Mouse (Mus musculus) intestine, postnatal 0 days (tissue): ENCODE results near the gene Rab12. TPM values are rescaled to one million over a fixed set of nuclear protein-coding genes. Genes with fewer than 3 reads are reported as not detected.
"Not testable (repeated sequence)": the region's sequence is repeated elsewhere in the genome, so short reads cannot be mapped to it uniquely, and the experiment has no call there.

Experiments used
- ATAC-seq: fragments of 200-750 bp; cut with Nextera tagmentation; 2 replicates; pipeline ENCODE4 v1.8.0; 2017; ENCODE audit warnings: mild to moderate bottlenecking, moderate TSS enrichment, moderate library complexity
- H3K27ac ChIP-seq: fragments of 300-500 bp; sonication (generic); 2 replicates; pipeline ENCODE4 v1.5.1; 2014; ENCODE audit warnings: mild to moderate bottlenecking, low read depth, low read length, moderate library complexity
- H3K27me3 ChIP-seq: fragments of 300-500 bp; sonication (generic); replicated peaks from 2 replicates; pipeline ENCODE4 v1.6.1; 2014; ENCODE audit warnings: low read length, mixed read lengths; ENCODE audit not compliant: control insufficient read depth, insufficient read depth
- H3K36me3 ChIP-seq: fragments of 300-500 bp; sonication (generic); 2 replicates; pipeline ENCODE4 v1.6.1; 2014; ENCODE audit warnings: mild to moderate bottlenecking, moderate library complexity; ENCODE audit not compliant: control insufficient read depth, insufficient read depth
- H3K4me1 ChIP-seq: fragments of 300-500 bp; sonication (generic); replicated peaks from 2 replicates; pipeline ENCODE4 v1.6.1; 2014; ENCODE audit warnings: antibody characterized with exemption, low read length, mixed read lengths; ENCODE audit not compliant: control insufficient read depth, insufficient read depth
- H3K4me2 ChIP-seq: fragments of 300-500 bp; sonication (generic); replicated peaks from 2 replicates; pipeline ENCODE4 v1.6.1; 2014; ENCODE audit warnings: low read depth, mild to moderate bottlenecking, moderate library complexity
- H3K4me3 ChIP-seq: fragments of 300-500 bp; sonication (generic); 2 replicates; pipeline ENCODE4 v1.5.1; 2014; ENCODE audit warnings: low read depth, low read length
- H3K9ac ChIP-seq: fragments of 300-500 bp; sonication (generic); 2 replicates; pipeline ENCODE4 v1.6.1; 2014; ENCODE audit warnings: mild to moderate bottlenecking, low read depth, low read length
- H3K9me3 ChIP-seq: fragments of 300-500 bp; sonication (generic); 2 replicates; pipeline ENCODE4 v1.6.1; 2016; ENCODE audit warnings: mixed run types; ENCODE audit not compliant: control insufficient read depth
- CTCF ChIP-seq: sonication (generic); IDR thresholded peaks from 2 replicates; pipeline ENCODE4 v1.5.1; 2016; ENCODE audit warnings: low read depth, mild to moderate bottlenecking, control low read depth, antibody characterized with exemption, moderate library complexity
- WGBS: fragments of 180-500 bp; shearing (Covaris S2); extraction: QIAGEN DNeasy Blood & Tissue Kit; methylation state at CpG from one replicate; pipeline ENCODE4 v1.1.7; 2014; 5-methylcytosine and 5-hydroxymethylcytosine counted together
- polyA plus RNA-seq: library from polyadenylated mRNA; unstranded; fragments of >200 nt; fragmentation: Nextera tagmentation; extraction: Ambion mirVana; gene quantifications from 2 replicates; pipeline ENCODE4 v1.2.1, GENCODE M21; 2015

Gene Rab12
- polyA plus RNA-seq, 1 experiment from 2014 or later: 20.1 TPM

DNA sequence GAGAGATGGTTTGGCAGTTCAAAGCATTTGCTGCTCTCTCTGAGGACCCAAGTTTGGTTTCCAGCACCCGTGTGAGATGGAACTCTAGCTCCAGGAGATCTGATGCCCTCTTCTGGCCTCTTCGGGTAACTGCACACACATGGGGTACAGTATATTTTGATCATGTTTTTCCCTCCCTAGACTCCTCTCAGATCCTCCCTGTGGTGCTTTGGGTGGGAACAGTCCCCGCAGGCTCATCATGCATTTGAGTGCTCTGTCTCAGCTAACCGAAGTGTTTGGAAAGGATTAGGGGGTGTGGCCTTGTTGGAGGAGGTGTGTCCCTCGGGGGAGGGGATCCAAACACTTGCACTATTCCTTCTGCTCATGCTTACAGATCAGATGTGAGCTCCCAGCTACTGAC, 31.0 kb upstream of the Rab12 start:
- 87% methylated on average over 5 of the region's 5 CpGs for WGBS
- no peak overlapping the region for H3K4me2 ChIP-seq

DNA sequence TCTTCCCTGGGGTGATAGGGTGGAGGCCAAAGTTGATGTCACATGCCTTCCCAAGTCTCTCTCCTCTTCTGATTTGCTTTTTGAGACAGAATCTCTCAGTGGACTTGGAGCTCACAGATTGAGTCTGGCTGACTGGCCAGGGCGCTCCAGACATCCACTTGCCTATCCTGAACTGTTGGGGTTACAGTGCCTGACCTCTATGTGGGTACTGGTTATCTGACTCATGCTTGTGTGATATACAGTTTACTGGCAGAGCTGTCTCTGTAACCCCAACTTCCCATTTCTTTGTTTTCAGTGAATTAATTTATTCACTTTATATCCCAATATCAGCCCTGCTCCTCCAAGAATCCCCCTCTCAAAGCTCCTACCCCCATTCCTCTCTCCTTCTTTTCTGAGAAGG, 12.8 kb upstream of the Rab12 start:
- WGBS: 100% methylated on average over 1 of the region's 1 CpGs
- H3K4me2 ChIP-seq: no peak overlapping the region
- no peak overlapping the region for H3K9ac ChIP-seq
- H3K27me3 ChIP-seq: no peaks in the 10 kb centered on the region
- H3K4me3 ChIP-seq: no peak overlapping the region
- H3K27ac ChIP-seq: no peak overlapping the region
- ATAC-seq: no peak
- no peaks in the 10 kb centered on the region for H3K4me1 ChIP-seq
- no peak for TF ChIP-seq CTCF
- H3K36me3 ChIP-seq: no peaks in the 10 kb centered on the region
- H3K9me3 ChIP-seq: 0 out of 2 replicates have a peak, but pooled peaks cover 4% of the 10 kb centered on the region

More for the DNA sequence above, 31.0 kb upstream of the Rab12 start:
- Histone ChIP-seq H3K4me1 (no peaks in the 10 kb centered on the region), H3K9me3 (no peaks in the 10 kb centered on the region), H3K36me3 (peaks cover 11% of the 10 kb centered on the region), H3K4me3 (no peak overlapping the region), H3K9ac (no peak overlapping the region), H3K27ac (no peak overlapping the region), H3K27me3 (no peaks in the 10 kb centered on the region)
- no peak for TF ChIP-seq CTCF
- ATAC-seq: no peak

DNA sequence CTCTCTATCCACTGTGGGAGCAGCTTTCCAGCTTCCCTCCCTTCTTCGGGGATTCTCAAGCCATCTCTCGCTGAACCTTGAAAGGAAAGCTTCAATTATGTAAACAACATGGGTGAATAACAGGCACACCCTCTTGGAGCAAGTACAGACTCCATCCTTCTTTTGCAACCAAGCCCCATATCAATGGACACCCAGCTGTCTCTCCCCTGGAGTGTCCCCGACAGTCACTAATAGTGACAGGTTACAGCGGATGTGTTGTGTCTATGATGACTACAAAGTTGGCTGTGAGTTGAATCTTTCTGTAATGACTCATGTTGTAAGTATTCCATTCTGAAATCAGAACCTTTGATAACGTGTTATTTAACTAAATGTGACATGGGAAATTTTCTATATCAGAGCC, 3.9 kb upstream of the Rab12 start:
- Histone ChIP-seq H3K27me3 (no peaks in the 10 kb centered on the region), H3K9me3 (no peaks in the 10 kb centered on the region), H3K36me3 (no peaks in the 10 kb centered on the region), H3K4me1 (no peaks in the 10 kb centered on the region), H3K4me3 (no peak overlapping the region), H3K9ac (no peak overlapping the region), H3K27ac (no peak overlapping the region), H3K4me2 (no peak overlapping the region)
- no peak for ATAC-seq
- 62% methylated on average over 5 of the region's 5 CpGs for WGBS
- no peak for TF ChIP-seq CTCF

DNA sequence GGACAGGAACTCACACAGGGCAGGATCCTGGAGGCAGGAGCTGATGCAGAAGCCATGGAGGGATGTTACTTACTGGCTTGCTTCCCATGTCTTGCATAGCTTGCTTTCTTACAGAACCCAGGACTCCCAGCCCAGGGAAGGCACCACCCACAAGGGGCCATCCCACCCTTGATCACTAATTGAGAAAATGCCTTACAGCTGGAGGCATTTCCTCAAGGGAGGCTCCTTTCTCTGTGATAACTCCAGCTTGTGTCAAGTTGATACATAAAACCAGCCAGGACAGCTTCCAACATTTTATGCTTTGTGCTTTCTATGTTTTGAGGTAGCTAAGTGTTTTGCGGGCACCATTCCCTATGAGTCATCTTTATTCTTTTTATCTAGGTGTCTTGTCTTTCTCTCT, 3.1 kb upstream of the Rab12 start:
- H3K27me3 ChIP-seq, H3K4me2 ChIP-seq, H3K9me3 ChIP-seq, ATAC-seq, H3K27ac ChIP-seq, H3K4me1 ChIP-seq, H3K9ac ChIP-seq, H3K4me3 ChIP-seq, H3K36me3 ChIP-seq: not testable (repeated sequence)
- 87% methylated on average over 1 of the region's 1 CpGs for WGBS

DNA sequence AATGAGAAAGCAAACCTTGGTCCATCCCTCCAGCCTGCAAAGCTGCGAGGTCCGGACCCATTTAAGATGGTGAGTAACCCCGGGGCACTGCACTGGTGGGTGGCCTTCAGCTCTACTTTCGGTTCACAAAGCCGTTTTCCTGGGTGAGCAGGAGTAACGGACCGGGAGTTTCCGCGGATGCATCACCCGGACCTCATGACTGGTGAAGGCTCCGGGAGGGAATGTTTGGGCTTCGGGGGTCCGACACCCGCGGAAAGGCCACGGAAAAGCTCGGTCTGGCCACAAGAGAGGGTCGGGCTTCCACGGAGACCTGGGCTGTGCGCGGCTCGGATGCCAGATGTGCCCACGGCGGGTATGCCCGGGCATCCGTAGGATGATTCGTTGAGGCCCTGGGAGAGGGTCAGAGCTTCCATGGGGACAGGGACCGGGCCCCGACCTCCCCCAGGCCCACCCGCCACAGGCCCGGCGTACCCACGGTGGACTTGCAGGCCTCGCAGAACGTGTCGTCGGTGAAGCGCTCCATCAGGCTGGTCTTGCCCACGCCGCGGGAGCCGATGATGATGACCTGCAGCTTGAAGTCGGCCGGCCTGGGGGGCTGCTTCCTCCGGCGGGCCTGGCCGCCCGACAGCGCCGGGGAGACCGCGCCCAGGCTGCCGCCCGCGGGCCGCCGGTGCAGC, 514 bp downstream of the Rab12 start:
- WGBS: under 1% methylated on average over 44 of the region's 57 CpGs
- H3K36me3 ChIP-seq: no peaks in the 10 kb centered on the region
- peak; percentile 65 for ATAC-seq
- H3K4me3 ChIP-seq: peak overlapping the region; percentile 100
- peak overlapping the region; percentile 92 for H3K9ac ChIP-seq
- no peaks in the 10 kb centered on the region for H3K4me1 ChIP-seq
- peak overlapping the region; percentile 89 for H3K4me2 ChIP-seq
- H3K27ac ChIP-seq: peak overlapping the region; percentile 57
- H3K27me3 ChIP-seq: no peaks in the 10 kb centered on the region
- TF ChIP-seq CTCF: no peak
- H3K9me3 ChIP-seq: no peaks in the 10 kb centered on the region

DNA sequence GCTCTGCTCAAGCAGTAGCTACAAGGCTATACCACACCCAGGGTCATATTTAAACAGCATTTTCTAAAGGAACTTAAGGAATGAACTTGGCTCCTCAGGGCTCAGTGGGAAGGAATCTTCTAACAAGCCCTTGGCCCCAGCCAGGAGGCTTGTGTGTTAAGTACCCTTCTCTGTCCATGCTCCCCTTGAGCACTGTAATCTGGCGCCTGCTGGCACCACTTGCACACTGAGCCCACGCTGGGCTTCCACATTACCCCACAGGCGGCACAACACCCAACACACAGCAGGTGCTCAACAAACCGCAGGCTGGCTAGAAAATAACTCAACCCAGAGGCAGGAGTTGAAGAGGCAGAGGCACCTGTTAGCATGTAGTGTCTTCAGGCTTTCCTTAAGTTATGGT, 2.6 kb downstream of the Rab12 start:
- H3K27me3 ChIP-seq: no peaks in the 10 kb centered on the region
- H3K4me1 ChIP-seq: no peaks in the 10 kb centered on the region
- TF ChIP-seq CTCF: no peak
- no peak for ATAC-seq
- no peak overlapping the region for H3K4me3 ChIP-seq
- 88% methylated on average over 4 of the region's 4 CpGs for WGBS
- no peak overlapping the region for H3K4me2 ChIP-seq
- H3K9ac ChIP-seq: no peak overlapping the region
- H3K36me3 ChIP-seq: 0 out of 2 replicates have a peak, but pooled peaks cover 2% of the 10 kb centered on the region
- H3K27ac ChIP-seq: no peak overlapping the region
- H3K9me3 ChIP-seq: no peaks in the 10 kb centered on the region
